Mouse (Mus musculus) spleen, adult 2 months (tissue): Measurements from ENCODE around the gene Tubd1.

Source experiments
- CTCF ChIP-seq: fragments of 200-500 bp; IDR thresholded peaks from 2 replicates; pipeline ENCODE4 v1.5.1; 2011; ENCODE audit warnings: mild to moderate bottlenecking, inconsistent platforms; ENCODE audit not compliant: insufficient read depth, insufficient read length, insufficient replicate concordance; ENCODE audit errors: extremely low read depth
- POLR2A ChIP-seq: fragments of 200-500 bp; IDR thresholded peaks from 2 replicates; pipeline ENCODE4 v1.6.1; 2011; ENCODE audit warnings: low read depth, low read length, inconsistent platforms

- TF ChIP-seq POLR2A (no peak), CTCF (no peak)
Observed at GRCm38 (mm10) chr11:86527528-86527927, 17.3 kb upstream of the Tubd1 start.
